Mouse (Mus musculus): ENCODE measurements around the gene Nosip.

DNA sequence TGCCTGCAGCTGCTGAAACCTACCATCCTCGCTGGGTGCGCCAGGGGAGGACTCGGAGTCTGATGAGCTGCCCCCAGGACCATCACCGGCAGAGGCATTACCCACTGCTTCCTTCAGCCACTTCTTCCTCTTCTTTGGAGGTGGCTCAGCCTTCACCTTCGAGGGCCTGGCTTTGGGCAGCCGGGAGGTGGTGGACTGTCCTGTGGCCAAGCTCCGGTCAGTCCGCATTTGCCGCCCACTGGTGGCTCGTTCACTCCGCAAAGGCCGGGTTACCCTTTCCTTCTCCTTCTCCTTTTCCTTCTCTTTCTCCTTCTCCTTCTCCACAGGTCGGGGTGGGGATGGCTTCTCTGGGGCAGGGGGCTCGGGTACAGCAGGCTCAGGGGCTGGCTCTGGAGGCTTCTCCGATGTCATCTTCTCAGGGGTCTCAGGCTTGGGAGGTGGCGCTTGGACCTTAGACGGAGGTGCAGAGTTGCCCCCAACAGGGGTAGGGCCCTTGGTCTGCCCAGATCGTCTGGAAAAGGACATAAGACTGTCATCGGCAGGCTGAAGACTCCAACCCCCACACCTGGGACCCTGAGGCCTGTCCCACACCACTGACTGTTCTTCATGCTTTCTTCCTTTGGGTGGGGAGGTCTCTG lies 28.4 kb upstream of the Nosip start:
- TF ChIP-seq ZKSCAN1 (IDR thresholded peaks at IDR 0.05; ENCODE audit: borderline replicate concordance, low read depth, low read length) (no peak), CTCF (conservative IDR thresholded peaks at IDR 0.05 in 1 of 2, IDR thresholded peaks at IDR 0.05 in 1 of 2; ENCODE audit: low read depth in 2 of 2, low read length in 2 of 2) (no peak), USF1 (IDR thresholded peaks at IDR 0.05; ENCODE audit: low read depth, low read length) (no peak), NELFE (IDR thresholded peaks at IDR 0.05; ENCODE audit: low read depth, low read length) (no peak), POLR2A (IDR thresholded peaks at IDR 0.05; ENCODE audit: low read depth, low read length) (no peak), MEF2A (IDR thresholded peaks at IDR 0.05; ENCODE audit: borderline replicate concordance, low read depth, low read length) (no peak), MAFK (IDR thresholded peaks at IDR 0.05; ENCODE audit: insufficient replicate concordance, low read length) (no peak), UBTF (IDR thresholded peaks at IDR 0.05; ENCODE audit: low read depth, low read length) (no peak), EP300 (IDR thresholded peaks at IDR 0.05; ENCODE audit: low read length) (no peak), RCOR1 (conservative IDR thresholded peaks at IDR 0.05; ENCODE audit: low read depth, low read length) (no peak)

All from CH12.LX (cell line).